Mouse (Mus musculus): ENCODE data around the gene Ostm1. TPM values are rescaled to one million over a fixed set of nuclear protein-coding genes. Genes with fewer than 3 reads are reported as not detected.

Gene Ostm1
- total and polyA plus RNA-seq, 3 experiments: 4.0 to 60.5 (median 24.5) TPM

DNA sequence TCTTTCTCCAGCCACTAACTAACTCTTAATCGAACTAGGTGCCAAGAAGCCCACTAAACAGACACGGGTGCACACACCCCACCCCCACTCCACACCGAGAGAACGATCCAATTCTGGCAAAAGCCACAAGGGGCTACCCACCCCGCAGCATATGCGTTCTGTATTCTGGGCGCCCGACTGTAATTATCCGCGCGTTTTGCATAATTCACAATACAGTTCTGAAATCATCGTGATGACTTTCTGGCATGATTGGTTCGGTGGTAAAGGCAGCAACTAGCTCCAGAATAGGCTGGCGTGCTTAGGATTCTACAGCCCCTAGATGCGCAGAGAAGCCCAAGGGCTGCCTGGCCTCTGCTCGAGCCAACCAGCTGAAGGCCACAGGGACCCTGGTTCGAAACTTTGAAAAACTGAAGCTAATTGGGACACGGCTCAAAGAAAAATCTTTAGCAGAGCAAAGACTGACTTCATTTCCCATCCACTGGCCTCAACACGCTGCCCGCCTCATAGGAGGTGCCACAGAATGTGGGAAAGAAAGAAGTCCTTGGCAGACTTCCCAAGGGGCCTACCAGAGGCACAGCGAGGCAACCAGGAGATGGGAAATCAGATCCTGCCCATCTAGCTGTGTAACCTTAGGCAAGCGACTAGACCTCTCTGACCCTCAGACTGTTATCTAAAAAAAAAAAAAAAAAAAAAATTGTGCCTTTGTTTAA, 2.1 kb downstream of the Ostm1 start:
- no peak for ATAC-seq (ENCODE audit: extremely low read depth, insufficient number of reproducible peaks, low FRiP score, poor library complexity, severe bottlenecking)
- Histone ChIP-seq H3K9me3 (replicated peaks) (peaks cover 19% of the 10 kb centered on the region), H3K4me1 (ENCODE audit: insufficient read depth, low read depth, low read length) (peaks cover 2% of the 10 kb centered on the region; the same call in 1 of the 2 replicates), H3K36me3 (replicated peaks) (no peaks in the 10 kb centered on the region), H3K27me3 (ENCODE audit: insufficient read depth, low read length) (peaks cover 94% of the 10 kb centered on the region), H3K4me3 (ENCODE audit: low read depth, low read length) (no peak overlapping the region)
- TF ChIP-seq CTCF (IDR thresholded peaks at IDR 0.05; ENCODE audit: low read depth, low read length) (no peak), GATA1 (IDR thresholded peaks at IDR 0.05; ENCODE audit: borderline replicate concordance, low read length) (no peak), GATA2 (IDR thresholded peaks at IDR 0.05; ENCODE audit: borderline replicate concordance, low read depth, low read length) (no peak), POLR2AphosphoS5 (IDR thresholded peaks at IDR 0.05; ENCODE audit: insufficient replicate concordance, low read depth, low read length) (no peak), TAL1 (conservative IDR thresholded peaks at IDR 0.05; ENCODE audit: low read depth, low read length) (no peak)
- DNase-seq (ENCODE audit: low spot score): no peak

- Histone ChIP-seq H3K9me3 (replicated peaks) (peaks cover 10% of the 10 kb centered on the region), H3K4me1 (ENCODE audit: insufficient read depth, low read depth, low read length) (peaks cover 22% of the 10 kb centered on the region), H3K4me3 (ENCODE audit: low read depth, low read length) (no peak overlapping the region), H3K36me3 (replicated peaks) (no peaks in the 10 kb centered on the region), H3K27me3 (ENCODE audit: insufficient read depth, low read length) (peaks cover 97% of the 10 kb centered on the region)
- ATAC-seq (ENCODE audit: extremely low read depth, insufficient number of reproducible peaks, low FRiP score, poor library complexity, severe bottlenecking): no peak
- no peak for DNase-seq (ENCODE audit: low spot score)
- TF ChIP-seq TAL1 (conservative IDR thresholded peaks at IDR 0.05; ENCODE audit: low read depth, low read length): no peak
- no peak for TF ChIP-seq POLR2AphosphoS5 (IDR thresholded peaks at IDR 0.05; ENCODE audit: insufficient replicate concordance, low read depth, low read length)
- no peak for TF ChIP-seq GATA1 (IDR thresholded peaks at IDR 0.05; ENCODE audit: borderline replicate concordance, low read length)
Observed at GRCm38 (mm10) chr10:42587961-42588750, 4.5 kb downstream of the Ostm1 start.

DNA sequence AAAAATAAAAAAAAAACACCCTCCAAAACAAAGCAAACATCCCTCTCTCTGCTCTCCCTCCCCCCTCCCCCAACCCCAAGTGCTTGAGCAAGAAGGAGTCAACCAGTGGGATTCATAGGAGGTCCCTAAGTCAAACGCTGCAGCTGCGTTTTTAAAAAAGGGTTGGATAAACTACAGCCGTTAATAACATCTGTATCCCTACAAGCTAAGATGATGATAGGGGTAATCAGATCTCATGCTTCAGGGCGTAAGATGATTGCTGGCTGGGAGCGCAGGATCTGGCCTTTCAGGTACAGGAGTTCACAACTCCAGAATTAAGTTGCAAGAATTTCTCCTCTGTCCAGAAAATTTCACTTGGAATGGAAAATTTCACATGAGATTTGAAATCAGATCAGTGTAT, 5.9 kb downstream of the Ostm1 start:
- Histone ChIP-seq H3K4me1 (ENCODE audit: insufficient read depth, low read depth, low read length) (peaks cover 24% of the 10 kb centered on the region), H3K27me3 (ENCODE audit: insufficient read depth, low read length) (peaks cover 94% of the 10 kb centered on the region), H3K4me3 (ENCODE audit: low read depth, low read length) (no peak overlapping the region), H3K9me3 (replicated peaks) (no peaks in the 10 kb centered on the region; the same call in 1 of the 2 replicates), H3K36me3 (replicated peaks) (no peaks in the 10 kb centered on the region)
- ATAC-seq (ENCODE audit: extremely low read depth, insufficient number of reproducible peaks, low FRiP score, poor library complexity, severe bottlenecking) (no peak), DNase-seq (ENCODE audit: low spot score) (no peak)
- TF ChIP-seq TAL1 (conservative IDR thresholded peaks at IDR 0.05; ENCODE audit: low read depth, low read length) (no peak), GATA1 (IDR thresholded peaks at IDR 0.05; ENCODE audit: borderline replicate concordance, low read length) (no peak), POLR2AphosphoS5 (IDR thresholded peaks at IDR 0.05; ENCODE audit: insufficient replicate concordance, low read depth, low read length) (no peak), GATA2 (IDR thresholded peaks at IDR 0.05; ENCODE audit: borderline replicate concordance, low read depth, low read length) (no peak), CTCF (IDR thresholded peaks at IDR 0.05; ENCODE audit: low read depth, low read length) (no peak)

DNA sequence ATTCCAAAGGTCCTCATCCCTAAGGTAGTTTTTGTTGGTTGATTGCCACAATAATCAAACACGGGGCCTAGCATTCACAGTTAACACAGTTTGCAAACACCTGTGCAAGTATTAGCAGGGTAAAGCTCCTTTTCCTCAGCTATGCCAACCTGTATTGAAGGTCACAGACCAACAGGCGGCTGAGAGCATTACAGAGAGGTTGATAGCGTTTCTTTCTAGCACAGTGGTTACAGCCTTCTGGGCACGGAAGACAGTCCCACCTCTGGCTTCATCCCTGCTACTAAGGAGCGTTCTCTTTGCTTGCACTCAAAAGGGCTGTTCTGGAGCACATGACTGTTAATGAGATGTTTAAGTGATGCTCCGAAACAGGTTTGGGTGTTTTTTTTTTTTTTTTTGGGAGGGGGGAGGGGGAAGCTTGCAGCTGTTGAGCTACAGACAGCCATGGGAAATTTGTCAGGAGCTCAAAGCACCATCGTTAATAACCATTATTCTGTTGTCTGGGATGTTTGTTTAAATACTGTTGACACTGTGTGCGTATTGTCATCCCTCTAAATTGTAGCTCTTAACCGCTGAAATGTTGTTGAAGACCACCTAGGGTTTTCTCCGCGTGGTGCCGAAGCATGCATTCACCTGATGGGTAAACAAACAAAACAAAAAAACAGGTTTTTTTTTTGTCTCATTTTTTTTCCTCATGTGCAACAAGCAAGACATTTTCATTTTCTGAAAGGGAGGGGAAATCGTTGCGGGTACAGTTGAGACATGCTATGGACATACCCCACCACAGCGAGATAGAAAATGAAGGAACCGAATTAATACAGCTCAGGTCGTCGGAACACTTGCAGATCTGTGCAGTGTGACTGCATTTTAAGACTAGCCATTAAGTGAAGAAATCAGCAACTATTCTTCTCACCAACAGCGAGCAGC, 6.9 kb downstream of the Ostm1 start:
- peaks cover 87% of the 10 kb centered on the region for H3K27me3 ChIP-seq (ENCODE audit: insufficient read depth, low read length)
- TF ChIP-seq CTCF (IDR thresholded peaks at IDR 0.05; ENCODE audit: low read depth, low read length) (no peak), GATA2 (IDR thresholded peaks at IDR 0.05; ENCODE audit: borderline replicate concordance, low read depth, low read length) (no peak), TAL1 (conservative IDR thresholded peaks at IDR 0.05; ENCODE audit: low read depth, low read length) (no peak), POLR2AphosphoS5 (IDR thresholded peaks at IDR 0.05; ENCODE audit: insufficient replicate concordance, low read depth, low read length) (no peak), GATA1 (IDR thresholded peaks at IDR 0.05; ENCODE audit: borderline replicate concordance, low read length) (no peak)
- H3K4me3 ChIP-seq (ENCODE audit: low read depth, low read length): no peak overlapping the region; the same call in 1 of the 2 replicates
- H3K4me1 ChIP-seq (ENCODE audit: insufficient read depth, low read depth, low read length): peaks cover 31% of the 10 kb centered on the region
- DNase-seq (ENCODE audit: low spot score) (no peak), ATAC-seq (ENCODE audit: extremely low read depth, insufficient number of reproducible peaks, low FRiP score, poor library complexity, severe bottlenecking) (no peak)
- no peaks in the 10 kb centered on the region for H3K9me3 ChIP-seq (replicated peaks)
- no peaks in the 10 kb centered on the region for H3K36me3 ChIP-seq (replicated peaks)

GRCm38 (mm10) chr10:42591185-42591992, 7.8 kb downstream of the Ostm1 start:
- Histone ChIP-seq H3K9me3 (replicated peaks) (no peaks in the 10 kb centered on the region), H3K36me3 (replicated peaks) (no peaks in the 10 kb centered on the region), H3K4me3 (ENCODE audit: low read depth, low read length) (peak overlapping the region; percentile 64; the same call in 1 of the 2 replicates), H3K4me1 (ENCODE audit: insufficient read depth, low read depth, low read length) (peaks cover 31% of the 10 kb centered on the region), H3K27me3 (ENCODE audit: insufficient read depth, low read length) (peaks cover 78% of the 10 kb centered on the region)
- DNase-seq (ENCODE audit: low spot score) (no peak), ATAC-seq (ENCODE audit: extremely low read depth, insufficient number of reproducible peaks, low FRiP score, poor library complexity, severe bottlenecking) (no peak)
- TF ChIP-seq CTCF (IDR thresholded peaks at IDR 0.05; ENCODE audit: low read depth, low read length) (no peak), TAL1 (conservative IDR thresholded peaks at IDR 0.05; ENCODE audit: low read depth, low read length) (no peak), POLR2AphosphoS5 (IDR thresholded peaks at IDR 0.05; ENCODE audit: insufficient replicate concordance, low read depth, low read length) (no peak), GATA2 (IDR thresholded peaks at IDR 0.05; ENCODE audit: borderline replicate concordance, low read depth, low read length) (no peak)
